Mouse (Mus musculus) myocyte (in vitro differentiated cells): ENCODE measurements around the gene Dut.

Experiments
- CEBPB ChIP-seq: IDR thresholded peaks from 2 replicates; pipeline ENCODE4 v1.6.1; 2011; ENCODE audit warnings: mild to moderate bottlenecking, moderate library complexity; ENCODE audit not compliant: poor library complexity, insufficient read depth, severe bottlenecking
- E2F4 ChIP-seq: IDR thresholded peaks from one replicate; pipeline ENCODE4 v1.6.1; 2011; ENCODE audit warnings: mild to moderate bottlenecking, control low read depth, moderate library complexity; ENCODE audit not compliant: insufficient read depth
- MAX ChIP-seq: IDR thresholded peaks from one replicate; pipeline ENCODE4 v1.6.1; 2011; ENCODE audit warnings: low read depth, mild to moderate bottlenecking, control low read depth
- MYOD1 ChIP-seq, 3 experiments: IDR thresholded peaks; one replicate each; pipeline ENCODE4 v1.6.1; 2011; ENCODE audit warnings: control low read depth in 2 of 3, low read depth in 2 of 3, mild to moderate bottlenecking in 2 of 3, moderate library complexity in 1 of 3; ENCODE audit not compliant: insufficient read length in 2 of 3, control insufficient read depth in 1 of 3
- MYOG ChIP-seq, 3 experiments: IDR thresholded peaks; one replicate each; pipeline ENCODE4 v1.6.1; 2011; ENCODE audit warnings: control low read depth in 2 of 3, low read depth in 2 of 3, mild to moderate bottlenecking in 2 of 3; ENCODE audit not compliant: insufficient read length in 2 of 3, control insufficient read depth in 1 of 3, insufficient read depth in 1 of 3
- POLR2A ChIP-seq: IDR thresholded peaks from one replicate; pipeline ENCODE4 v1.6.1; 2011; ENCODE audit warnings: low read depth, mild to moderate bottlenecking, control low read depth, moderate library complexity; ENCODE audit not compliant: insufficient read length
- POLR2AphosphoS2 ChIP-seq: IDR thresholded peaks from one replicate; pipeline ENCODE4 v1.6.1; 2011; ENCODE audit warnings: low read depth, control low read depth; ENCODE audit not compliant: insufficient read length
- REST ChIP-seq: IDR thresholded peaks from one replicate; pipeline ENCODE4 v1.6.1; 2011; ENCODE audit warnings: mild to moderate bottlenecking, control low read depth, moderate library complexity; ENCODE audit not compliant: insufficient read depth, insufficient read length
- SRF ChIP-seq: IDR thresholded peaks from one replicate; pipeline ENCODE4 v1.6.1; 2011; ENCODE audit warnings: low read depth; ENCODE audit not compliant: control insufficient read depth, insufficient read length
- TCF12 ChIP-seq: IDR thresholded peaks from one replicate; pipeline ENCODE4 v1.6.1; 2011; ENCODE audit warnings: mild to moderate bottlenecking, control low read depth; ENCODE audit not compliant: poor library complexity, insufficient read depth, severe bottlenecking
- TCF3 ChIP-seq: IDR thresholded peaks from one replicate; pipeline ENCODE4 v1.6.1; 2011; ENCODE audit warnings: low read depth, control low read depth; ENCODE audit not compliant: insufficient read length
- USF1 ChIP-seq: IDR thresholded peaks from one replicate; pipeline ENCODE4 v1.6.1; 2011; ENCODE audit warnings: low read depth, mild to moderate bottlenecking, control low read depth, moderate library complexity

GRCm38 (mm10) chr2:125292616-125293015 lies 45.6 kb downstream of the Dut start:
- TF ChIP-seq POLR2AphosphoS2 (no peak), POLR2A (no peak), SRF (no peak), E2F4 (no peak), TCF12 (no peak), MYOD1 (IDR thresholded peaks at IDR 0.05; ENCODE audit: control insufficient read depth in 1 of 3, insufficient read length in 2 of 3, low read depth in 2 of 3) (no peak), USF1 (no peak), MAX (no peak), TCF3 (no peak), CEBPB (no peak), MYOG (IDR thresholded peaks at IDR 0.05; ENCODE audit: control insufficient read depth in 1 of 3, insufficient read depth in 1 of 3, insufficient read length in 2 of 3, low read depth in 2 of 3) (no peak), REST (no peak)
